ENCODE assay signal across 8 mouse cellular contexts in genomic region chr8:13493858-13494631, GRCm38 (mm10). TPM values are rescaled to one million over a fixed set of nuclear protein-coding genes. Genes with fewer than 3 reads are reported as not detected.
DNase-seq lines count a peak whose midpoint lies in the region; ATAC-seq and TF ChIP-seq lines count a peak whose summit lies in the region.

Gene Gas6, minus strand, starts transcription at chr8:13494490.

- peak within 1 kb of the TSS; percentile 60 for H3K4me3 ChIP-seq in forebrain, postnatal 0 days (ENCODE audit: low read depth, low read length)
- peak within 1 kb of the TSS; percentile 66 for H3K4me3 ChIP-seq in layer of hippocampus, adult 2 months
- H3K4me3 ChIP-seq in lung, embryonic 15.5 days = peak within 1 kb of the TSS; percentile 63

- H3K27me3 ChIP-seq in forebrain, postnatal 0 days (ENCODE audit: insufficient read depth, low read length) = peaks cover 7% of the 10 kb centered on the region
- peaks cover 24% of the 10 kb centered on the region; the same call in 1 of the 2 replicates for H3K27me3 ChIP-seq in lung, embryonic 15.5 days

- no peaks in the 10 kb centered on the region for H3K9me3 ChIP-seq in forebrain, postnatal 0 days (ENCODE audit: low read length)
- no peaks in the 10 kb centered on the region for H3K9me3 ChIP-seq in lung, embryonic 15.5 days

- peaks cover 8% of the 10 kb centered on the region; the same call in 1 of the 2 replicates for H3K4me1 ChIP-seq in forebrain, postnatal 0 days (ENCODE audit: insufficient read depth)
- peaks cover 43% of the 10 kb centered on the region for H3K4me1 ChIP-seq in lung, embryonic 15.5 days

- intact Hi-C loops in heart, postnatal 36 days (cut with DNase I) = loop anchor here (1.0 to 5.0 kb wide), 3 partner anchors 36 to 188 kb away; no protein-coding TSS in a partner anchor

- no peaks in the 10 kb centered on the region for H3K36me3 ChIP-seq in forebrain, postnatal 0 days (ENCODE audit: insufficient read depth)
- H3K36me3 ChIP-seq in lung, embryonic 15.5 days = no peaks in the 10 kb centered on the region

- ATAC-seq in forebrain, postnatal 0 days = peak; percentile 80
- ATAC-seq in lung, embryonic 15.5 days (ENCODE audit: borderline replicate concordance, extremely low read depth, low FRiP score, low TSS enrichment) = peak; percentile 58
- ATAC-seq in activated CD4-positive, CD25-positive, alpha-beta regulatory T cell, adult 4 months = no peak

- H3K9ac ChIP-seq in forebrain, postnatal 0 days = peak within 1 kb of the TSS; percentile 77
- H3K9ac ChIP-seq in lung, embryonic 15.5 days = peak within 1 kb of the TSS; percentile 59

- peak within 1 kb of the TSS; percentile 70 for H3K27ac ChIP-seq in forebrain, postnatal 0 days (ENCODE audit: low read depth, low read length)
- peak within 1 kb of the TSS; percentile 86 for H3K27ac ChIP-seq in layer of hippocampus, adult 2 months
- H3K27ac ChIP-seq in lung, embryonic 15.5 days = no peak within 1 kb of the TSS; the same call in 1 of the 2 replicates

- TF ChIP-seq CTCF in forebrain, postnatal 0 days (IDR thresholded peaks at IDR 0.05; ENCODE audit: low read depth) = no peak; the same call in 1 of the 2 replicates
- TF ChIP-seq CTCF in layer of hippocampus, adult 2 months (conservative IDR thresholded peaks at IDR 0.05) = no peak

- H3K4me2 ChIP-seq in forebrain, postnatal 0 days (ENCODE audit: low read depth) = peak within 1 kb of the TSS; percentile 78
- H3K4me2 ChIP-seq in lung, embryonic 15.5 days = peak within 1 kb of the TSS; percentile 91

- 2% methylated on average over 55 of the region's 64 CpGs for WGBS in forebrain, postnatal 0 days
- 1% methylated on average over 61 of the region's 64 CpGs for WGBS in lung, embryonic 15.5 days

- peak; percentile 64 to 68 for DNase-seq in adrenal gland, adult 18-20 months (ENCODE audit: low spot score in 2 of 2)
- DNase-seq in cerebellum, adult 8-10 months = peak; percentile 73
- DNase-seq in forebrain, postnatal 0 days = peak; percentile 76
- DNase-seq in heart, postnatal 36 days = peak; percentile 68 to 76
- DNase-seq in layer of hippocampus, adult 2 months (ENCODE audit: low spot score in 2 of 2) = peak; percentile 41 to 66
- peak; percentile 36 for DNase-seq in ovary, postnatal 10 days (ENCODE audit: low spot score)

RNA-seq across cellular contexts. Expression of gene Gas6, which starts in this region (rescaled TPM):
- 100 to 1,000 TPM; 100 to 394 TPM for total RNA-seq in adrenal gland, adult 18-20 months (2021)
- 64.2 and 65.7 TPM in 2 replicates for total RNA-seq in forebrain, postnatal 0 days (2014; rRNA removed)
- 48.7 and 57.0 TPM in 2 replicates for polyA plus RNA-seq in forebrain, postnatal 0 days (2015; fragmentation: Nextera tagmentation; extraction: Ambion mirVana)
- total RNA-seq in heart, postnatal 36 days (2021) = 100 to 1,000 TPM; 117 to 135 TPM
- 10 to 100 TPM; 81.2 to 85.1 TPM for total RNA-seq in layer of hippocampus, adult 2 months (2021)
- 74.8 and 85.7 TPM in 2 replicates for polyA plus RNA-seq in lung, embryonic 15.5 days (2015; fragmentation: Nextera tagmentation; extraction: Ambion mirVana)
- polyA plus RNA-seq in activated CD4-positive, CD25-positive, alpha-beta regulatory T cell, adult 4 months (2017; shearing (Covaris generic)) = not detected

Comparison
In these comparisons a context has a peak if more than half of its experiments do, and no peak if none do; other contexts are left out.
1. RNA of gene Gas6 (polyA plus RNA-seq): 74.8 to 85.7 TPM in lung, embryonic 15.5 days and 48.7 to 57.0 TPM in forebrain, postnatal 0 days; not detected in activated CD4-positive, CD25-positive, alpha-beta regulatory T cell, adult 4 months; every median in the first group is over 10 times any median in the second.
2. Peak in every context shown above with its lines, with median percentiles within 50 percentile points of each other: DNase-seq and H3K4me3 ChIP-seq.